Comparison of ENCODE assay signal across 10 mouse cellular contexts in genomic region chr17:24722220-24722924, GRCm38 (mm10). TPM values are rescaled to one million over a fixed set of nuclear protein-coding genes. Genes with fewer than 3 reads are reported as not detected.
DNase-seq lines count a peak whose midpoint lies in the region; ATAC-seq lines count a peak whose summit lies in the region.
"Had no signal": no experiment of that assay in that cellular context is flagged by ENCODE, and none has a peak within 500 bp of the region (broad histone marks: within the 10 kb centered on the region; RNA-seq: fewer than 3 reads in every experiment).

No protein-coding gene starts in this region.

- peak overlapping the region; percentile 70 for H3K4me2 ChIP-seq in kidney, embryonic 15.5 days
- H3K4me2 ChIP-seq in intestine, embryonic 16.5 days (ENCODE audit: low read depth, low read length): peak overlapping the region; percentile 58

- H3K36me3 ChIP-seq in kidney, embryonic 15.5 days: peaks cover 31% of the 10 kb centered on the region
- peaks cover 7% of the 10 kb centered on the region for H3K36me3 ChIP-seq in intestine, embryonic 16.5 days (ENCODE audit: control insufficient read depth, insufficient read depth, low read length)

- 36% methylated on average over 13 of the region's 13 CpGs for WGBS in kidney, embryonic 15.5 days
- WGBS in intestine, embryonic 16.5 days: 33% methylated on average over 13 of the region's 13 CpGs

- no peaks in the 10 kb centered on the region for H3K9me3 ChIP-seq in kidney, embryonic 15.5 days (replicated peaks)
- H3K9me3 ChIP-seq in intestine, embryonic 16.5 days (ENCODE audit: control insufficient read depth, low read length): no peaks in the 10 kb centered on the region

- H3K27ac ChIP-seq in kidney, embryonic 15.5 days: 0 out of 2 replicates have a peak overlapping the region, but pooled peaks have one; percentile 92
- peak overlapping the region; percentile 23; the same call in 1 of the 2 replicates for H3K27ac ChIP-seq in intestine, embryonic 16.5 days (ENCODE audit: low read length)
- H3K27ac ChIP-seq: left cerebral cortex, adult 2 months had no signal

- H3K4me1 ChIP-seq in kidney, embryonic 15.5 days: peaks cover 34% of the 10 kb centered on the region
- H3K4me1 ChIP-seq in intestine, embryonic 16.5 days (ENCODE audit: control insufficient read depth, insufficient read depth, low read length): peaks cover 19% of the 10 kb centered on the region

- peak overlapping the region; percentile 16 for H3K9ac ChIP-seq in kidney, embryonic 15.5 days
- peak overlapping the region; percentile 60 for H3K9ac ChIP-seq in intestine, embryonic 16.5 days (ENCODE audit: low read depth, low read length)

- H3K27me3 ChIP-seq in kidney, embryonic 15.5 days: no peaks in the 10 kb centered on the region
- no peaks in the 10 kb centered on the region for H3K27me3 ChIP-seq in intestine, embryonic 16.5 days (replicated peaks; ENCODE audit: control insufficient read depth, insufficient read depth, low read length)

- H3K4me3 ChIP-seq in kidney, embryonic 15.5 days (replicated peaks): peak overlapping the region; percentile 98
- peak overlapping the region; percentile 89 for H3K4me3 ChIP-seq in intestine, embryonic 16.5 days (ENCODE audit: low read length)

- DNase-seq in kidney, adult 18-20 months: no peak
- DNase-seq in embryo, embryonic 10.5 days (ENCODE audit: low spot score): peak; percentile 24
- peak; percentile 43 for DNase-seq in neural tube, embryonic 10.5 days (ENCODE audit: extremely low spot score, low spot score)
- no peak for DNase-seq in thymus, postnatal 0 days (ENCODE audit: low spot score)
- DNase-seq in ovary, postnatal 10 days (ENCODE audit: low spot score): no peak
- DNase-seq: thymus, postnatal 36 days had no signal

- ATAC-seq in kidney, embryonic 15.5 days (replicated peaks; ENCODE audit: low FRiP score): no peak
- no peak for ATAC-seq in intestine, embryonic 16.5 days
- no peak for ATAC-seq in cerebellum, adult (ENCODE audit: insufficient number of reproducible peaks, low FRiP score, low TSS enrichment)

RNA-seq across cellular contexts. Expression of gene Ndufb10, which starts 1.9 kb away (rescaled TPM):
- polyA plus RNA-seq in kidney, embryonic 15.5 days (2015; fragmentation: Nextera tagmentation; extraction: Ambion mirVana): 237 and 238 TPM in 2 replicates
- 376 and 382 TPM in 2 replicates for polyA plus RNA-seq in intestine, embryonic 16.5 days (2015; fragmentation: Nextera tagmentation; extraction: Ambion mirVana)
- 304 and 335 TPM in 2 replicates for polyA plus RNA-seq in thymus, postnatal 0 days (2015; fragmentation: Nextera tagmentation; extraction: Ambion mirVana)

RNA-seq across cellular contexts. Expression of gene Rps2, which starts 4.5 kb away (rescaled TPM):
- 1,520 and 1,607 TPM in 2 replicates for polyA plus RNA-seq in kidney, embryonic 15.5 days (2015; fragmentation: Nextera tagmentation; extraction: Ambion mirVana)
- polyA plus RNA-seq in intestine, embryonic 16.5 days (2015; fragmentation: Nextera tagmentation; extraction: Ambion mirVana): 1,425 and 1,515 TPM in 2 replicates
- polyA plus RNA-seq in thymus, postnatal 0 days (2015; fragmentation: Nextera tagmentation; extraction: Ambion mirVana): 1,372 and 1,374 TPM in 2 replicates

RNA-seq across cellular contexts. Expression of gene Rnf151, which starts 4.5 kb away (rescaled TPM):
- 0.18 TPM in 1 of 2 replicates, not detected in the other for polyA plus RNA-seq in kidney, embryonic 15.5 days (2015; fragmentation: Nextera tagmentation; extraction: Ambion mirVana)
- polyA plus RNA-seq in intestine, embryonic 16.5 days (2015; fragmentation: Nextera tagmentation; extraction: Ambion mirVana): 0.15 TPM in 1 of 2 replicates, not detected in the other
- polyA plus RNA-seq in thymus, postnatal 0 days (2015; fragmentation: Nextera tagmentation; extraction: Ambion mirVana): 0.13 TPM in 1 of 2 replicates, not detected in the other

RNA-seq across cellular contexts. Expression of gene Rpl3l, which starts 5.2 kb away (rescaled TPM):
- not detected in 2 replicates for polyA plus RNA-seq in kidney, embryonic 15.5 days (2015; fragmentation: Nextera tagmentation; extraction: Ambion mirVana)
- polyA plus RNA-seq in intestine, embryonic 16.5 days (2015; fragmentation: Nextera tagmentation; extraction: Ambion mirVana): not detected in 2 replicates
- 0.82 and 1.6 TPM in 2 replicates for polyA plus RNA-seq in thymus, postnatal 0 days (2015; fragmentation: Nextera tagmentation; extraction: Ambion mirVana)

RNA-seq across cellular contexts. Expression of gene Msrb1, which starts 14.1 kb away (rescaled TPM):
- 29.9 and 31.8 TPM in 2 replicates for polyA plus RNA-seq in kidney, embryonic 15.5 days (2015; fragmentation: Nextera tagmentation; extraction: Ambion mirVana)
- polyA plus RNA-seq in intestine, embryonic 16.5 days (2015; fragmentation: Nextera tagmentation; extraction: Ambion mirVana): 28.8 and 32.8 TPM in 2 replicates
- polyA plus RNA-seq in thymus, postnatal 0 days (2015; fragmentation: Nextera tagmentation; extraction: Ambion mirVana): 48.7 and 53.4 TPM in 2 replicates

Comparison
In these comparisons a context has a peak if more than half of its experiments do, and no peak if none do; other contexts are left out.
1. DNase-seq: peak in embryo, embryonic 10.5 days (single experiment) and neural tube, embryonic 10.5 days (single experiment); none in kidney, adult 18-20 months (single experiment), thymus, postnatal 0 days (single experiment) and ovary, postnatal 10 days (single experiment).